Mouse (Mus musculus) hindbrain, embryonic 12.5 days (tissue): Measurements from ENCODE around the gene Tenm2. TPM values are rescaled to one million over a fixed set of nuclear protein-coding genes. Genes with fewer than 3 reads are reported as not detected.

Experiments
- ATAC-seq: fragments of 200-750 bp; cut with Nextera tagmentation; 2 replicates; pipeline ENCODE4 v1.8.0; 2017; ENCODE audit warnings: moderate TSS enrichment; ENCODE audit not compliant: low FRiP score
- H3K27ac ChIP-seq: fragments of 300-500 bp; sonication (generic); 2 replicates; pipeline ENCODE4 v1.5.1; 2016; ENCODE audit warnings: mild to moderate bottlenecking
- H3K27me3 ChIP-seq: fragments of 300-500 bp; sonication (generic); 2 replicates; pipeline ENCODE4 v1.6.1; 2016; ENCODE audit warnings: mild to moderate bottlenecking
- H3K36me3 ChIP-seq: fragments of 300-500 bp; sonication (generic); 2 replicates; pipeline ENCODE4 v1.6.1; 2016; ENCODE audit warnings: mild to moderate bottlenecking
- H3K4me1 ChIP-seq: fragments of 300-500 bp; sonication (generic); 2 replicates; pipeline ENCODE4 v1.6.1; 2016
- H3K4me2 ChIP-seq: fragments of 300-500 bp; sonication (generic); replicated peaks from 2 replicates; pipeline ENCODE4 v1.6.1; 2016; ENCODE audit warnings: mild to moderate bottlenecking
- H3K4me3 ChIP-seq: fragments of 300-500 bp; sonication (generic); 2 replicates; pipeline ENCODE4 v1.5.1; 2016; ENCODE audit warnings: mild to moderate bottlenecking
- H3K9ac ChIP-seq: fragments of 300-500 bp; sonication (generic); 2 replicates; pipeline ENCODE4 v1.6.1; 2016; ENCODE audit warnings: mild to moderate bottlenecking, moderate library complexity
- H3K9me3 ChIP-seq: fragments of 300-500 bp; sonication (generic); replicated peaks from 2 replicates; pipeline ENCODE4 v1.6.1; 2016; ENCODE audit warnings: mild to moderate bottlenecking
- WGBS: fragments of 180-500 bp; shearing (Covaris S2); methylation state at CpG from one replicate; pipeline ENCODE4 v1.1.7; 2016; 5-methylcytosine and 5-hydroxymethylcytosine counted together
- polyA plus RNA-seq: library from polyadenylated mRNA; unstranded; fragments of >200 nt; fragmentation: Nextera tagmentation; extraction: Ambion mirVana; gene quantifications from 2 replicates; pipeline ENCODE4 v1.2.1, GENCODE M21; 2016

The Tenm2 gene
- polyA plus RNA-seq, 1 experiment from 2014 or later: 16.6 TPM

- Histone ChIP-seq H3K4me1 (peaks cover 5% of the 10 kb centered on the region), H3K9me3 (no peaks in the 10 kb centered on the region), H3K9ac (no peak overlapping the region), H3K4me3 (no peak overlapping the region), H3K36me3 (no peaks in the 10 kb centered on the region), H3K4me2 (no peak overlapping the region), H3K27ac (no peak overlapping the region), H3K27me3 (no peaks in the 10 kb centered on the region)
- 82% methylated on average over 2 of the region's 2 CpGs for WGBS
- ATAC-seq: no peak
Measured at GRCm38 (mm10) chr11:36702881-36703280, 532.9 kb downstream of the Tenm2 start.

- Histone ChIP-seq H3K4me3 (no peak overlapping the region), H3K4me2 (no peak overlapping the region), H3K9me3 (no peaks in the 10 kb centered on the region), H3K4me1 (peaks cover 20% of the 10 kb centered on the region), H3K9ac (no peak overlapping the region), H3K36me3 (no peaks in the 10 kb centered on the region), H3K27me3 (no peaks in the 10 kb centered on the region), H3K27ac (no peak overlapping the region)
- WGBS: 56% methylated on average over 3 of the region's 3 CpGs
- no peak for ATAC-seq
Measured at GRCm38 (mm10) chr11:36700951-36701350, 534.8 kb downstream of the Tenm2 start.

GRCm38 (mm10) chr11:36700131-36700530 is 535.6 kb downstream of the Tenm2 start:
- H3K4me3 ChIP-seq: no peak overlapping the region
- no peaks in the 10 kb centered on the region for H3K27me3 ChIP-seq
- H3K27ac ChIP-seq: no peak overlapping the region
- WGBS: 82% methylated on average over 6 of the region's 6 CpGs
- H3K4me1 ChIP-seq: peaks cover 25% of the 10 kb centered on the region
- no peaks in the 10 kb centered on the region for H3K9me3 ChIP-seq
- H3K36me3 ChIP-seq: no peaks in the 10 kb centered on the region
- H3K9ac ChIP-seq: no peak overlapping the region
- no peak overlapping the region for H3K4me2 ChIP-seq
- ATAC-seq: no peak

- Histone ChIP-seq H3K9ac (no peak overlapping the region), H3K4me2 (no peak overlapping the region), H3K27ac (peak overlapping the region; percentile 85), H3K36me3 (no peaks in the 10 kb centered on the region), H3K4me3 (no peak overlapping the region), H3K4me1 (peaks cover 35% of the 10 kb centered on the region), H3K9me3 (no peaks in the 10 kb centered on the region), H3K27me3 (no peaks in the 10 kb centered on the region)
- ATAC-seq: no peak
- 54% methylated on average over 7 of the region's 7 CpGs for WGBS
Measured at GRCm38 (mm10) chr11:36698268-36698667, 537.5 kb downstream of the Tenm2 start.

DNA sequence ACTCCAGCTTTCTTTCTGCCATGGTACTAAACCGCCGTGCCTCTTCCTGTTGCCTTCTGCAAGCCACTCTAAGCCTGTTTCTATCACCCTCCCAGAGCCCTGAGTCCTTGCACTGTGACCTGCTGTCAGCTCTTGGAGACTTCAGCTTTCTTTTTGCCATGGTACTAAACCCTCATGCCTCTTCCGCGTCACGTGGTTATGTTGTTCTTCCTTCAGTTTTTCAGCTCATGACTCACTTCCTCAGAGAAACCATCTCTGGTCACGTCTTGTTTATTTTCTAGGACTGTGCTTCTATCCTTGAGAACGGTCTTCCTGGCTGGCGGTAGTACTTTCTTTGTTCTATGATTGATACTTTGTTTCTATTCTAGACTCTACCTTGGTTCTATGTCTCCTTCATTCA is 537.9 kb downstream of the Tenm2 start:
- Histone ChIP-seq H3K4me2 (no peak overlapping the region), H3K4me1 (peaks cover 35% of the 10 kb centered on the region)
- ATAC-seq: no peak

DNA sequence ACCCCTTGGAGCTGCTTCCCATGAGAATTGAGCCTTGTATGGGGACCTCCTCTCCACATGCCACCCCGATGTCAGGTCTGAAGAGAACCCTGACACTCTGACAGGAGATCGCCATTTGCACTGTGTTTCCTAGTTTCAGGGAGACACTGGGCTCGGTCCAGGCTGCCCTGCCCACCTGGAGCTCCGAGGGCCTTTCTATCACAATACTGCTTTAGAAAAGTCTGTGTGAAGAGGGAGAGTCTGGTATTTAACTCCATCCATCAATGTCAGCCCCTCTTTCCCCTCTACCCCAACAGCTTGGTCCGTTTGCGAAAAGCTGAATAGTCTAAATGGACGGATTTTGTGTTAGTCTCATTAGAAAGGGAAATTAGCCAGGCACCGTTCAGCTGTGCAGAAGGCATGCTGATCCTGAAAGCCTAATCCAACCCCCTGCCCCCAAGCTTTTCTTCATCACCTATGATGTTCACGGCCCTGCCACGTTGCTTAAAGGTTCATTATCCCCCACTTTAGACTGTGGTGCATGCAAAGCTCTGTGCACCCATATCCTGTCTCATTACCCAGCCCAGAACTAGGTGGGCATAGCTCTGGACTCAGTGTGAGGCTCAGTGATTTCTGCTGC is 538.6 kb downstream of the Tenm2 start:
- peak overlapping the region; percentile 85 for H3K27ac ChIP-seq
- no peaks in the 10 kb centered on the region for H3K27me3 ChIP-seq
- no peak overlapping the region for H3K9ac ChIP-seq
- no peaks in the 10 kb centered on the region for H3K36me3 ChIP-seq
- H3K9me3 ChIP-seq: no peaks in the 10 kb centered on the region
- no peak overlapping the region for H3K4me3 ChIP-seq
- H3K4me1 ChIP-seq: peaks cover 35% of the 10 kb centered on the region
- peak; percentile 93 for ATAC-seq
- 11% methylated on average over 10 of the region's 10 CpGs for WGBS
- peak overlapping the region; percentile 34 for H3K4me2 ChIP-seq

More for the DNA sequence above, 537.9 kb downstream of the Tenm2 start:
- WGBS: 54% methylated on average over 8 of the region's 8 CpGs
- Histone ChIP-seq H3K36me3 (no peaks in the 10 kb centered on the region), H3K9ac (no peak overlapping the region), H3K9me3 (no peaks in the 10 kb centered on the region), H3K27ac (peak overlapping the region; percentile 85), H3K27me3 (no peaks in the 10 kb centered on the region), H3K4me3 (no peak overlapping the region)

DNA sequence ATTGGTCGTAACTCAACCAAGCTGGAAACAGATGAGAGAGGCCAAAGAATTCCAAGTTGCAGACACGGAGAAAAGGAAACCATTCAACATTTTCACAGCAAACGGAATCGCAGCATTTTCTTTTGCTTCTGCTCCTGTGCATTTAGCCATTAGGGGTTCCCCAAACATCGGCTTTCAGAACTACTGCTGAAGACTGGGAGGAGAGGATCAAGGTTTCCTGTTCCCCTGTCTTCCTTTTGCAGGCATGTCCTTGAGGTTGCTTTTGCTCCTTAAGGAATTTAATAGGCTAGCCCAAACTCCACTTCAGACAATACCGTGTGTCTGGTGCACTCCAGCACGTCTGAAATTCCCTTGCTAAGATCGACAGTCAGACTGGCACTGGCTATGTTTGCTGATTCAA is 541.0 kb downstream of the Tenm2 start:
- Histone ChIP-seq H3K4me1 (peaks cover 35% of the 10 kb centered on the region), H3K27me3 (no peaks in the 10 kb centered on the region), H3K4me3 (no peak overlapping the region), H3K36me3 (no peaks in the 10 kb centered on the region), H3K9ac (no peak overlapping the region), H3K27ac (peak overlapping the region; percentile 67), H3K4me2 (no peak overlapping the region), H3K9me3 (no peaks in the 10 kb centered on the region)
- 57% methylated on average over 8 of the region's 8 CpGs for WGBS
- no peak for ATAC-seq

- Histone ChIP-seq H3K36me3 (no peaks in the 10 kb centered on the region), H3K9ac (no peak overlapping the region), H3K27ac (no peak overlapping the region), H3K9me3 (no peaks in the 10 kb centered on the region), H3K27me3 (no peaks in the 10 kb centered on the region), H3K4me2 (no peak overlapping the region), H3K4me3 (no peak overlapping the region), H3K4me1 (peaks cover 33% of the 10 kb centered on the region)
- no peak for ATAC-seq
- 78% methylated on average over 3 of the region's 3 CpGs for WGBS
Measured at GRCm38 (mm10) chr11:36692637-36693036, 543.1 kb downstream of the Tenm2 start.

- no peaks in the 10 kb centered on the region for H3K27me3 ChIP-seq
- no peak overlapping the region for H3K4me2 ChIP-seq
- no peak for ATAC-seq
- peaks cover 19% of the 10 kb centered on the region for H3K4me1 ChIP-seq
- H3K9ac ChIP-seq: no peak overlapping the region
- no peak overlapping the region for H3K27ac ChIP-seq
- no peaks in the 10 kb centered on the region for H3K9me3 ChIP-seq
- 68% methylated on average over 6 of the region's 6 CpGs for WGBS
- no peaks in the 10 kb centered on the region for H3K36me3 ChIP-seq
- no peak overlapping the region for H3K4me3 ChIP-seq
Measured at GRCm38 (mm10) chr11:36690826-36691225, 544.9 kb downstream of the Tenm2 start.

DNA sequence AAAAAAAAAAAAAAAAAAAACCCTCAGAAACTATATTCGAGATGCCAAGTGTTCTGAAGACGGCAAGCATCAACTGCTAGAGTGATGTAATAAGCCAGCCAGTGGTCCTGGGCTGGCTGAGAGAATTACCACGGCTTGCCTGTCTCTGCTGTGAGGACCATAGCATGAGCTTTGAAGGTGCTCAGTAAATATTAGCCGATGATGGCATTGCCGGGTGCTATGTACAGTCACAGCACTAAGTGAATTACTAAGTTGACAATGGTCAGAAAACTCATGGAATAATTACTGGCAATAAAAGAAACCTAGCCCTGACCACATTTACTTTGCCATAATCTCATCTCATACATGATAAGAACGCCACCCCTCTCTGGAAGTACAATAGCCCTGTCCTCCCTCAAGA is 549.5 kb downstream of the Tenm2 start:
- no peak overlapping the region for H3K4me2 ChIP-seq
- peaks cover 5% of the 10 kb centered on the region for H3K4me1 ChIP-seq
- ATAC-seq: no peak
- H3K27ac ChIP-seq: no peak overlapping the region
- WGBS: 77% methylated on average over 6 of the region's 6 CpGs
- H3K9ac ChIP-seq: no peak overlapping the region
- no peaks in the 10 kb centered on the region for H3K9me3 ChIP-seq
- no peaks in the 10 kb centered on the region for H3K36me3 ChIP-seq
- H3K4me3 ChIP-seq: no peak overlapping the region
- no peaks in the 10 kb centered on the region for H3K27me3 ChIP-seq

DNA sequence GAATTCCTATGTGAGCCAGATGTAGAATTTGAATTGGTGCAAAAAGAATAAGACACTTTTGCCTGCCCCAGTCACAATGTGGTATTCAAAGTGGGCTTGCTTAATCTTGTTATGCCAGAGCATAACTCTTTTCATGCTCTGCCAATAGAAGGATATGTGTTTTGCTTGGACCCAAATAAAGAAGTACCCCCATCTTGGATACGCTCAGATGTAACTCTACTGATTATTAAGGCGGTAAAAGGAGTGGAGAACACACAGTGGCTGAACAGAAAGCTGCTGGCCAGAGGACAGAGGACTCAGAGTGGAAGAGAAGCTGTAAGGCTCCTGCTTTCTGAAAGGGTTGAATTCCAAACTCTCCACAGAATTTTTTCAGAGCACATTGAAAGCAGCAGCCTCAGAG is 556.4 kb downstream of the Tenm2 start:
- H3K27me3 ChIP-seq: no peaks in the 10 kb centered on the region
- H3K9ac ChIP-seq: no peak overlapping the region
- no peaks in the 10 kb centered on the region for H3K36me3 ChIP-seq
- H3K4me1 ChIP-seq: peaks cover 18% of the 10 kb centered on the region
- H3K9me3 ChIP-seq: no peaks in the 10 kb centered on the region
- ATAC-seq: no peak
- H3K27ac ChIP-seq: 0 out of 2 replicates have a peak overlapping the region, but pooled peaks have one; percentile 4
- WGBS: 88% methylated on average over 2 of the region's 2 CpGs
- H3K4me3 ChIP-seq: no peak overlapping the region
- H3K4me2 ChIP-seq: peak overlapping the region; percentile 57; the same call in 1 of the 2 replicates

GRCm38 (mm10) chr11:36678542-36678941 is 557.2 kb downstream of the Tenm2 start:
- peak overlapping the region; percentile 97 for H3K27ac ChIP-seq
- H3K27me3 ChIP-seq: no peaks in the 10 kb centered on the region
- H3K4me2 ChIP-seq: peak overlapping the region; percentile 57
- ATAC-seq: no peak
- no peaks in the 10 kb centered on the region for H3K9me3 ChIP-seq
- H3K9ac ChIP-seq: 0 out of 2 replicates have a peak overlapping the region, but pooled peaks have one; percentile 13
- peak overlapping the region; percentile 47; the same call in 1 of the 2 replicates for H3K4me3 ChIP-seq
- peaks cover 23% of the 10 kb centered on the region for H3K4me1 ChIP-seq
- 22% methylated on average over 2 of the region's 2 CpGs for WGBS
- no peaks in the 10 kb centered on the region for H3K36me3 ChIP-seq

DNA sequence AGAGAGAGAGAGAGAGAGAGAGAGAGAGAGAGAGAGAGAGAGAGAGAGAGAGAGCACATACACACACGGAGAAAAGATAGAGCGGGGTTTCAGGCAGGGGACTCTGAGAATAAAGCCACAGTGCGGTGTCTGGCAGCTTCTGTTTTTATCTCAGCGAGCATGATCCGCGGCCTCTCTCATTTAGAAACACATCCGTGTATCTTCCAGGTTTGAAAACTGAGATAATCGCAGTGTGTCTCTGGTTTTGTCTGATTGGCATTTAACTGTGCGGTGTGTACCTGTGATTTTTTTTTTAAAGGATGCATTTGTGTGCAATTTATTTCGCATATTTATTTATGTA is 557.7 kb downstream of the Tenm2 start:
- Histone ChIP-seq H3K9me3 (no peaks in the 10 kb centered on the region), H3K27ac (peak overlapping the region; percentile 97), H3K4me3 (peak overlapping the region; percentile 47), H3K27me3 (no peaks in the 10 kb centered on the region), H3K36me3 (no peaks in the 10 kb centered on the region), H3K9ac (peak overlapping the region; percentile 68), H3K4me1 (peaks cover 23% of the 10 kb centered on the region), H3K4me2 (peak overlapping the region; percentile 57)
- WGBS: 8% methylated on average over 10 of the region's 10 CpGs
- ATAC-seq: no peak; the same call in 1 of the 2 replicates
